Mouse (Mus musculus): Measurements from ENCODE around the gene Inpp5d. TPM values are rescaled to one million over a fixed set of nuclear protein-coding genes. Genes with fewer than 3 reads are reported as not detected.

Gene Inpp5d
- 113 and 132 TPM in 2 replicates for total RNA-seq (2017)

DNA sequence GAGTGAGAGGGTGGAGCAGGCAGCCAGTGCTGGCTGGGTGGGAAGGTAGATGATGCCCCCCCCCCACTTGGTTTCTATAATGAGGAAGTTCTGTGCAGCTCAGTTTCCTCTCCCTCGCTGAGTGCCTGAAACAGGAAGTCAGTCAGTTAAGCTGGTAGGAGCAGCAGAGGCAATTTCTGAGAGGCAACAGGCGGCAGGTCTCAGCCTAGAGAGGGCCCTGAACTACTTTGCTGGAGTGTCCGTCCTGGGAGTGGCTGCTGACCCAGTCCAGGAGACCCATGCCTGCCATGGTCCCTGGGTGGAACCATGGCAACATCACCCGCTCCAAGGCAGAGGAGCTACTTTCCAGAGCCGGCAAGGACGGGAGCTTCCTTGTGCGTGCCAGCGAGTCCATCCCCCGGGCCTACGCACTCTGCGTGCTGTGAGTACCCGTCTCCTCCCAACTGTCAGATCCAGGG, at the start of gene Inpp5d:
Gene Inpp5d, plus strand, starts transcription at position 102 of the 458 bp plus-strand sequence.
- ATAC-seq (replicated peaks in 1 of 2; ENCODE audit: insufficient read depth in 1 of 2, low FRiP score in 2 of 2, low TSS enrichment in 1 of 2, low read depth in 1 of 2, poor library complexity in 2 of 2, severe bottlenecking in 2 of 2): peak; percentile 88

DNA sequence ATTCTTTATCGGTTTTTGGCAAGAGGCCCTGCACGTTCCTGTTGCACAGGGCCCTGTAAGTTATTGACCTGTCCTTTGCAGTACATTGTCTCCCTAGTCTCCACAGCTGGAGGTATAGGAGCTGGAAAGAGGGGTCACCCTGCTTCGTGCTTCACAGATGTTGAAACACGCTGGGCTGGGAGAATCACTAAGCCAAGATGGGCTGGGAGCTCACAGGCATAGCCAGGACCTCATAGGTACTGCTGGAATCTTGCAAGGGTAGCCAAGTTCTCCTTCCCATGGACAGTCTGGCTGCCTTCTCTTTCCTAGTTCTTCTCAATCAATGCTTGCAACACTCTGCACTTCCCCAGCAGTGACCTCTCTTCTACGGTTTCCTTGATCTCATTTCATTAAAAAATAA, 46.9 kb upstream of the Inpp5d start:
- no peak for ATAC-seq (replicated peaks in 1 of 2; ENCODE audit: insufficient read depth in 1 of 2, low FRiP score in 2 of 2, low TSS enrichment in 1 of 2, low read depth in 1 of 2, poor library complexity in 2 of 2, severe bottlenecking in 2 of 2)

DNA sequence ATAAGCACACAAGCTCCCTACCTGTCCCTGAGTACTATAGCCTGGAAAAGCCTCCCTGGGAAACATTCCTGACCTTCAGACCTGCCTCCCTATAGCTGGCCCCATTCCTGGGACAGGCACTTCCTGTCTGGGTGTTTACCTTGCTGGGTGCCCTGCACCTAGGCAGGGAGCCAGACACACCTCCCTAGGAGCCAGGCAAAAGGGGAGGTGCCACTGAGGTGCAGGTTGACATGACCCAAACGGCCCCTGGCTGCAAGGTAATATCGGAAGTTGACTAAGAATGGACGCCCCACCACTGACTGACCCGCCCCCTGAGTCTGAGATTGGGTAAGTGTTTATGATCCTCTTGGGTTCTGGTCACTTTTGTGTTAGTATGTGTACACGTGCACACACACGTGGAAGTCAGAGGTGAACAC, 46.3 kb upstream of the Inpp5d start, which contains the start of gene Ngef:
Gene Ngef, minus strand, starts transcription at position 71 of the 416 bp plus-strand sequence.
- ATAC-seq (replicated peaks in 1 of 2; ENCODE audit: insufficient read depth in 1 of 2, low FRiP score in 2 of 2, low TSS enrichment in 1 of 2, low read depth in 1 of 2, poor library complexity in 2 of 2, severe bottlenecking in 2 of 2): no peak

DNA sequence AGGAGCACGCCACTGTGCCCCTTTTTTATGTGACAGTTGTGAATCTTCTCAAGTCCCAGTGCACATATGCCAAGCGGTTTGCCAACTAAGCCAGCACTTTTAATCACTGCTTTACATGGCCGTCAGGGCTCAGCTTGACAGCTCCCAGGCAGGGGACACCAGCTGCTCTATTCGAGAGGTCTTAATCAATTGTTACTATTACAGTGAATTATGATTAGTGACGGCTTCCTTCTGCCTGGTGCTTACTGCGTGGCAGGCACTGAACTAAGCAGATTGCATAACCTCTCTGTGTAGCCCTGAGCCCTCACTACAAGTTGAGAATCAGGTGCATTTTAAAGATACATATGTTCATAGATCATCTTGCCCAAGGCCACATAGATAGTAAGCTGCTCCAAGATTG, 45.8 kb upstream of the Inpp5d start:
- no peak for ATAC-seq (replicated peaks in 1 of 2; ENCODE audit: insufficient read depth in 1 of 2, low FRiP score in 2 of 2, low TSS enrichment in 1 of 2, low read depth in 1 of 2, poor library complexity in 2 of 2, severe bottlenecking in 2 of 2)

DNA sequence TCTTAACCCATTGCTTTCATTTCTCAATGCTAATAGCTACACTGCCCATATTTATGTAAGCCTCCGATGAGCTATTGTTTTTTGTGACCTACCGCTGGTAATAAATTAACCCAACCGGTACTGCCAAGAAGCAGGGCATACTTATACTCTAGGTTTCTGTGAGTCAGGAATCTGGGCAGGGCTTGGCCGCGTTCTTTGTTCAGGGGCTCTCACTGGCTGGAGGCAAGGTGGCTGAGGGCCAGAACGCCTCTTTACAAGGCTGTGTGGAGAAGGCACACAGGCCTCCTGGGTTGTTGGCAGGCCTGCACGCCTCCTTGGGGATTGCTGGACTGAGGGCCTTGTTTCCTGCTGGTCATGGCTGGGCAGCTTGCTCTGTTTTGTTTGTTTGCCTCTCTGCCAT, 45.3 kb upstream of the Inpp5d start:
- ATAC-seq (replicated peaks in 1 of 2; ENCODE audit: insufficient read depth in 1 of 2, low FRiP score in 2 of 2, low TSS enrichment in 1 of 2, low read depth in 1 of 2, poor library complexity in 2 of 2, severe bottlenecking in 2 of 2): peak in 1 of 2 experiments; percentile 36; a peak in 1 of 4 replicates

DNA sequence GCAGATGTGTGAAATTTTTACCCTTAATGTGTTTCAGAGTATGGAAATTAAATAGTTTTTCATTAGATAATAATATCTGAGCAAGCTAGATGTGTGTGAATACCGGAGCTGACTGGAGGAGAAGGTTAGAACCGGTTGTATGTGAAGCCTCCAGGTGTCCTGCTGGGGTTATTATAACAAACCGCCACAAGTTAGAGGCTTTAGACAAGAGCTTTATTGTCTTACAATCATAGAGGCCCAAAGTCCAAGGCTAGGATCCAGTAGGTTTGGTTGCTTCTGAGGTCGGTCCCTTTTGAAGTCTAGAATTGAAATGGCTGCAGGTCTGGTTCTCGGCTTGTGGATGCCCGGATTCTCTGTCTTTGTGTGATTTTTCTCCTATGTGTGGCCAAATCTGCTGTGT, 41.1 kb upstream of the Inpp5d start:
- no peak for ATAC-seq (replicated peaks in 1 of 2; ENCODE audit: insufficient read depth in 1 of 2, low FRiP score in 2 of 2, low TSS enrichment in 1 of 2, low read depth in 1 of 2, poor library complexity in 2 of 2, severe bottlenecking in 2 of 2)

DNA sequence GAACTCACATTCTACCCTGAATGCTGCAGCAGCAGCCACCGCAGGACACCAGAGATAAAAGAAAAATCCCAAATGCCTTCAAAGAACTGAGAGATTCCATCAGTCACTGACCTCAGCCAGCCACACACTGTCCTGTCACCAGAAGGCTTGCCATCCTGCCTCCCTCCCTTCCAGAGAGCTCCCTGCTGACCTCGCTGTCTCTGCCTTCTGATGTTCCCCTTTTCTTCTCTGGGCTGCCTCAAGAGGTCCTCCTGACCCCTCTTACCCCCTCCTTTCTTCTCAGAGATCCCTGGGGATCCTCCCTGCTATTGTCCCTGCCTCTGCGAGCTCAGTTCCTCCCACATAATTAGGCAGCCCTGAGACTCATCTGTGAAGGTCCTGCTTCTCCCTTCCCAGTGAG, 39.3 kb upstream of the Inpp5d start:
- peak in 1 of 2 experiments; percentile 53; a peak in 1 of 4 replicates for ATAC-seq (replicated peaks in 1 of 2; ENCODE audit: insufficient read depth in 1 of 2, low FRiP score in 2 of 2, low TSS enrichment in 1 of 2, low read depth in 1 of 2, poor library complexity in 2 of 2, severe bottlenecking in 2 of 2)

DNA sequence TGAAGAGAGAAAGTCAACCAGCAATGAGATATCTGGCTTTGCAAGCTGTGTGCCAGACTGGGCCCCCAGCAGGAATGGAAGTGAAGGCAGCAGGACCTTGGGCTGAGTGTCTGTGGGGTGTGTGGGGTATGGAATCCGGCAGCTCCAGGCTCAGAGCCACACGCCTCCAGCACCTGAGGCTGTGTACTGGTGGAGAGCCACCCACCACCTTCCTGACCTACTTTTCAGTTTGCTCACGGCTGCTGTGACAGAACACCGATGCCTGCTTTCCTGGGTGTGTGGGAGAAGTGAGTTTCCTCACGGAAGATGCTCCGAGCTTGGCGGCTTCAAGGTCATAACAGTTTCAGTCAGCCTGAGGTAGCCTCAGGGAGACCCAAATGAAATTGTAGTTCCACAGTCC, 30.9 kb upstream of the Inpp5d start:
- no peak for ATAC-seq (replicated peaks in 1 of 2; ENCODE audit: insufficient read depth in 1 of 2, low FRiP score in 2 of 2, low TSS enrichment in 1 of 2, low read depth in 1 of 2, poor library complexity in 2 of 2, severe bottlenecking in 2 of 2)

DNA sequence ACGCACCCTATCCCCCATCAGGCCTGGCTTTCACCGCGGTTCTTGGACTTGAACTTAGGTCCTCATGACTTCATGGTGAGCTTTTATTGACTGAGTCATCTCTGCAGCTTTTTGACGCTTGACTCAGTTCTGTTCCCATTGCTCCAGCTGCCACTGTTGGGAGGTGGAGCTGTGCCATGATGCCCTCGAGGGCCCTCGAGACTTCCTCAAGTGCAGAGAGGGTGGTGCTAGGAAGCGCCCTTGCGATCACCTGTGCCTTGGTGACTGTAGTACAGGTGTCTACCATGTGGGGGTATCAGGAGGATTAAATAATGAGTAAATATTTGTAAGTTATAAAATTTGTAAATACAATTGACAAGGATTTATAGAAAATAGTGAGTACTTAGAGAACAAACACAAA, 30.1 kb upstream of the Inpp5d start:
- ATAC-seq (replicated peaks in 1 of 2; ENCODE audit: insufficient read depth in 1 of 2, low FRiP score in 2 of 2, low TSS enrichment in 1 of 2, low read depth in 1 of 2, poor library complexity in 2 of 2, severe bottlenecking in 2 of 2): no peak

DNA sequence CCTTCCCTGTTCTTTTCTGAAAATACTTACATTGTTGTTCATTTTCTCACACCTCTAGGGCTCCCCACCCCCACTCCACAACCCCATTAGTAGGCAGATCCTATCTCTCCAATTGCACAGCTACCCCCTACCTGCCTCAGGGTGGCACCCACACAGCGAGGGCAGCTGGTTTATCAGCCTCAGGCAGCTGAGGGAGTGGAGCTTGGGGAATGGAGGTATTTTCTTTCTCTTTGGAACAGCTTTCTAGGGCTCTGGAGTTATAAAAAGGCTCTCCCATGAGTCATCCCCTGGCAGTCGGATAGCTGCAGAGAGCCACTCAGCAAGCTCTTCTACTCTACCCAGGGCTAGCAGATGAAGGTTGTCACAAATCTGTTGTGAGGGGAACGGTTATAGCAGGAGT, 25.9 kb upstream of the Inpp5d start:
- no peak for ATAC-seq (replicated peaks in 1 of 2; ENCODE audit: insufficient read depth in 1 of 2, low FRiP score in 2 of 2, low TSS enrichment in 1 of 2, low read depth in 1 of 2, poor library complexity in 2 of 2, severe bottlenecking in 2 of 2)

DNA sequence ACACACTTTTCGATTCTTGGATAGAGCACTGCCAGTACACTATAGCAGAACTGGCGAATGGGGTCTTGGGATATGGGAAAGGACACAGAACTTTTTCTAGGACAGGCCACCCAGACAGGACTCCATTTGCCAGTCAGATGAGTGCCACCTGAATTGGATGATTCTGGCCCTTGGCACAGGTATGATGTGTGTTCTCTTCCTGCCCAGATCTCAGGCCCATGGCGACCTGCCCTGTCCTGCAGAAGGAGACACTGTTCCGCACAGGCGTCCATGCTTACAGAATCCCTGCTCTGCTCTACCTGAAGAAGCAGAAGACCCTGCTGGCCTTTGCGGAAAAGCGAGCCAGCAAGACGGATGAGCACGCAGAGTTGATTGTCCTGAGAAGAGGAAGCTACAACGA, 25.4 kb upstream of the Inpp5d start:
- no peak for ATAC-seq (replicated peaks in 1 of 2; ENCODE audit: insufficient read depth in 1 of 2, low FRiP score in 2 of 2, low TSS enrichment in 1 of 2, low read depth in 1 of 2, poor library complexity in 2 of 2, severe bottlenecking in 2 of 2)

DNA sequence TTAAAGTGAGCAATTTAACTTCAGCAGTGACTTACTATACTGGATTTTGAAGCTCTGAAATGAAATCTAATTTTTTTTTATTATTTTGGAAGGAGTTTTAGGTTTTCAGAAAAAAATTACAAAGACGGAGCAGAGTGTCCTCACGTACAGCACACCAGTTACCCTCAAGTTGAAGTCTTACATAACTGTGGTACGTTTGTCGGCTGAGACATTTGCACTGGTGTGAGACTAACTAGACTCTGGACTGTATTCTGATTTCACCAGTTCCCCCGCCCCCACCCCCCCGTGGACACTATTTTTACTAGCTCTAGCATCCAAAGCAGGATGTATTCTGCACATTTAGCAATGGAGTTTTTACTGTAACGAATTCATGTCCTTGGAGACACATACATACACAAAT, 19.6 kb upstream of the Inpp5d start:
- no peak for ATAC-seq (replicated peaks in 1 of 2; ENCODE audit: insufficient read depth in 1 of 2, low FRiP score in 2 of 2, low TSS enrichment in 1 of 2, low read depth in 1 of 2, poor library complexity in 2 of 2, severe bottlenecking in 2 of 2)

DNA sequence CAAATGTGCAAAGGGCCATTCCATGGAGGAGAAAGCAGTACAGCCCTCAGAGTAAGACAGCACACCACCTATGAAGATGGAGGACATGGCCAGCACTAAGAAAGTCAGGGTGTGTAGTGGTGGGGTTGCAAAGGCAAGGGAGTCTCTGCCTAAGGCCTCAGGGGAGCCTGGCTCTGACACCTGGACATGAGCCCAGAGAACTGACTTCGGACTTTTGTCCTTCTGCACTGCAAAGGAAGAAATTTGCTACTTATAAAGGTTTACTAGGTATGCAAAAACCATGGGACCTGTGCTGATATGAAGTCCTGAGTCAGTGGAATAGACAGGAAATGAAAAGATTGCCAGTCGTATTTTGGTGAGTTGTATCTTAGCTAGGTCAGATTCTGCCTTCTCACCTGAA, 18.3 kb upstream of the Inpp5d start:
- no peak for ATAC-seq (replicated peaks in 1 of 2; ENCODE audit: insufficient read depth in 1 of 2, low FRiP score in 2 of 2, low TSS enrichment in 1 of 2, low read depth in 1 of 2, poor library complexity in 2 of 2, severe bottlenecking in 2 of 2)

DNA sequence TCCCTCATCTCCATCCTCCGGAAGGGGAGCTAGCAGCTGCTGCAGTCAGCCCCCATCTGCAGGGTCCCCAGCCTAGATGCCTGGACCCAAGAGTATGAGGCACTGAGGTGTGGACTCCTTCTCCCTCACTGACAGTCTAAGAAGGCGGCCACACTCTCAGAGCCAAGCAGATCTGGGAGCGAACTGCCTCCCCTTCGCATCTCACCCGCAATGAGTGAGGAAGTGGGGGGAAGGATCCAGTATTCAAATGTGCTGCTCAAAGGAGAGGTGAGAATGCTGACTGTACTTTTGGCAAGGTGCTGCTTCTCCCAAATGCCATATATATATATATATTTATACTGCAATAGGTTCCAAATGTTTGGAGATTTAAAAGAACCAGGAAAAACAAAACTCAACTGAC, 16.7 kb upstream of the Inpp5d start:
- ATAC-seq (replicated peaks in 1 of 2; ENCODE audit: insufficient read depth in 1 of 2, low FRiP score in 2 of 2, low TSS enrichment in 1 of 2, low read depth in 1 of 2, poor library complexity in 2 of 2, severe bottlenecking in 2 of 2): no peak

DNA sequence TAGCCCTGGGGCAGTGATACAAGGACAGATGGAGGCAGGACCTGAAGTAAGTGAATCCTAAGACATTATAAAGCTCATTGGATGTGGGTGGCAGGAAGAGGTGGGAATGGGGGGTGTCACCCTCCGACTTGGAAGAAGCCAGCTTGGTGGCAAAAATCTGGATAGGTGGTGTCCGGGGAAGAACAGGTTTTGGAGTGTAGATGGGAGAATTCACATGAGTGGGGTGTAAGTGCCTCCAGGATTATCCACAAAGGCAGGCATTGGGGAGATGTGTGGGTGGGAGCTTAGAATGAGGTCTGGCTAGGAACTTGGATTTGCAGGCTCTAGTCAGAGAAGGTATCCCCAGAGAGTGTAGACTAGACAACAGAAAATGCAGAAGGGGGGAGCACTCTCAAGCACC, 14.8 kb upstream of the Inpp5d start:
- ATAC-seq (replicated peaks in 1 of 2; ENCODE audit: insufficient read depth in 1 of 2, low FRiP score in 2 of 2, low TSS enrichment in 1 of 2, low read depth in 1 of 2, poor library complexity in 2 of 2, severe bottlenecking in 2 of 2): no peak

DNA sequence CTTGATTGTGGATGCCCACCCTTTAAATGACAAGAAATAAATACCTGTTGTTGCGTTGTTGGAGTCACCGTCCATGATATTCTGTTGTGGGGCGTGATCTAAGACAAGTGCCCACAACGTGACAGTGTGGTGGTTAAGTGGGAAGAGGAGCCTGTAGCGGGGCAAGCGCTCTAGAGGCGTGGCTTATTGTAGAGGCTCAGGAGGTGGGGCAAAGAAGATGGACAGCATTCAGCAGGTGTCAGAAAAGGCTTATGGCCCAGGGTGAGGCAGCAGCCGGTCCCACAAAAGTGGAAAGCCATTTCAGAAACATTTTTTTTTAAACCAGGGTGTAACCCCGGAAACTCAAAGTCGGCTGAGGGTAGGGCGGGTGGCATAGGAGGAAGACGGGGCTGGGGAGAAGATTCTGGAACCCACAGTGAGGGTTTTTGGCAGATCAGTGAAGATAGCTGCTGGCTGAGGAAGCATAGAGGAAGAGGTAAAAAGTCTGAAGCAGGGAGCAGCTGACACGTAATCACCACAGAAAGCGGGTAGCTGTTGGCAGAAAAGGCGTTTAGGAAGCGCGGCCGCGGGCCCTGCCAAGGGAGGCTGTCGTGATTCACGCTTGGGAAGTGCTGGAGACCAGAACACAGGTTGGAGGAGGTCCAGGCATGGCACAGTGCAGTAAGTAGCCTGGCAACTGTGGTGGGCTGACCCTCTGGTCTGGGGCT, 12.6 kb upstream of the Inpp5d start:
- ATAC-seq (replicated peaks in 1 of 2; ENCODE audit: insufficient read depth in 1 of 2, low FRiP score in 2 of 2, low TSS enrichment in 1 of 2, low read depth in 1 of 2, poor library complexity in 2 of 2, severe bottlenecking in 2 of 2): peak; percentile 83 to 87

DNA sequence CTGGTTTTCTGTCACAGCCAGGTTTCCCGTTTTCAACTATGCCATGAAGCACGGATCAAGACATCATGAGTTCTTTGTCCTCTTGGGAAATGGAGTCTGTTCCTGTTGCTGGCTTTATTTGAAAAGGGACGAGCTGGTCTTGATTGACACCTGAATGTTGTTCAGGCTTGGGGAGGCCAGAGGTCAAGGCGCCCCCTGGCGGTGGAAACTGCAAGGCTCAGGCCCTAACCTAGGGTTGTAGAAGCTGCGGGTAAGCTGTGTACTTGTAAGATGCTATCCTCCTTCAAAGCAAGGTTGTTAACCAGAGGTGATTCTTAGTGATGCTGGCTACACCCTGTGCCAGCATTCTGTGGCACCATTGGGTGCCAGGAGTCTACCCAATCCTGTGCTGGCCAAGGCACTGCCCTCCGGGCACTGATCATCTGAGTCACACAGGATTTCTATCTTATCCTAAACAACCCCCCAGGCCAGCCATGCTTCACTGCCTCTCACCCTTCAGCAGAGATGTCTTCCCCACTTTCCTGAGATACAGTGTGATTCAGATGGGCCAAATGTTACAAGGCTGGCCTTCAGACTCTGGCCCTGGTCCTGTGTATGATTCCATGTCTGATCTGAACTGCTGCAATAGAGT, 11.6 kb upstream of the Inpp5d start:
- ATAC-seq (replicated peaks in 1 of 2; ENCODE audit: insufficient read depth in 1 of 2, low FRiP score in 2 of 2, low TSS enrichment in 1 of 2, low read depth in 1 of 2, poor library complexity in 2 of 2, severe bottlenecking in 2 of 2): peak in 1 of 2 experiments; percentile 34; a peak in 1 of 4 replicates

DNA sequence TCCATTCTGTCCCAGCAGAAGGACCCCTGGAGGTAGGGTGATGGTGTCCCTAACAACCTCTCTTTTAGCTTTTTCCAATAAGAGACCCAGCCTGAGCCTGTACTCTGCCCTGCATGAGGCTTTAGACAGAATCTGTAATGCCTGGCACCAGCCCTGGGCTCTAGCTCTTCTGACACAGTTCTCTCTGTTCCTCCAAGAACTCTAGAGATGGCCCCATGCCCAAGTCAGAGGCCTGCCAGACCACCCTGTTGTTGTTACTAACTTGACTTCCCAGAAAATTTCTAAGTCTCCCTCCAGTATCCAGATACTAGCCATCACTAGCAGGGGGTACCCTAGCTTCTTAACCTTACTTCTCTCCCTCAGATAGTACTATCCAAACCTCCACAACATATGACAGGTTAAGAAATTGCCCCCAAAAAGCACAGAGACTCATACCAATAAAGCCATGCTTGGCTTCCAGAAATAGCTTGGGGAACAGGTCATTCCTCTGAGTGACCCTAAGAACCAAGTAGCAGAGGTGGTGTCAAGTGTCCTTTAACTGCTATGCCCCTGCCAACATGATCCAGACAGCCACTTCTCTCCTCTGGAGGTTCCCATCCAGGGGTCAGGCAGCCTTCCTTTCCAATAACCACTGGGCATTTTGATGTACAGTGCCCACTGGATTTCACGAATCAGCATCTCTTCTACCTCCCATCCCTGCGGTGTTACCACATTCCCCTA, 5.4 kb upstream of the Inpp5d start:
- no peak for ATAC-seq (replicated peaks in 1 of 2; ENCODE audit: insufficient read depth in 1 of 2, low FRiP score in 2 of 2, low TSS enrichment in 1 of 2, low read depth in 1 of 2, poor library complexity in 2 of 2, severe bottlenecking in 2 of 2)

All from hematopoietic stem cell, adult 5-6 weeks (primary cell).